Mouse (Mus musculus) adrenal gland, adult 10 weeks (tissue): Measurements from ENCODE around the gene Rnf180. TPM values are rescaled to one million over a fixed set of nuclear protein-coding genes. Genes with fewer than 3 reads are reported as not detected.

Experiments
- polyA plus RNA-seq: library from polyadenylated mRNA; stranded (reverse); fragments of 350-450 nt; fragmentation: Illumina TruSeq; extraction: RNeasy Lipid Tissue Mini Kit (QIAGEN cat#74804); gene quantifications from one replicate; pipeline ENCODE4 v1.2.3, GENCODE M21; 2014; ENCODE audit warnings: low read depth, low replicate concordance

Gene Rnf180
- polyA plus RNA-seq = 2.3 TPM

DNA sequence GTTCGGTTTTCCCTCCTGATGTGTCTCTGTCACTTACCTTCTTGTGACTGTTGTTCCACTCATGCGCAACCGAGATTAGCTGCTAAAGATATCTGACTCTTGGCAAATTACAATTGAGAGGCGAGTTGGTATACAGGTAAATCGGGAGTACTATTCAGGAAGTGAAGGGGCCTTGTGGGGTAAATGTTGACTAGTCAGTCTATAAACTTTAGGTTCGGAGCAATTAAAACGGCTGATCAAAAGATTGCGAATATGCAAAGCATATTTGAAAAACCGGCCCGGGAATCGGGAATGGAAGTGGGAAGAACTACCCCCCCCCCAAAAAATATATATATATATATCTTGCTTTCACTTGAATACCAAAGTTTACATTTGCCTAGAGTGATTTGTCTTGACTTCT, at the start of gene Rnf180:
Rnf180 (minus strand) TSS at position 101 of the 400 bp plus-strand sequence.

GRCm38 (mm10) chr13:105081862-105082261, 212.8 kb downstream of the Rnf180 start, which contains the start of gene 4933425L06Rik:
4933425L06Rik (plus strand) TSS chr13:105082122.

Other genes starting within 250 kb of the Rnf180 start
- 4.8 TPM for gene Rgs7bp, start 239.9 kb downstream of the Rnf180 start, polyA plus RNA-seq
- gene 4933425L06Rik, start 212.7 kb downstream of the Rnf180 start, polyA plus RNA-seq = not detected
- gene Htr1a, start 148.8 kb upstream of the Rnf180 start, polyA plus RNA-seq = not detected